Mouse (Mus musculus): ENCODE data around the gene Masp1. TPM values are rescaled to one million over a fixed set of nuclear protein-coding genes. Genes with fewer than 3 reads are reported as not detected.

Gene Masp1
- polyA plus RNA-seq, 2 experiments, result 7.2 to 9.5 TPM

DNA sequence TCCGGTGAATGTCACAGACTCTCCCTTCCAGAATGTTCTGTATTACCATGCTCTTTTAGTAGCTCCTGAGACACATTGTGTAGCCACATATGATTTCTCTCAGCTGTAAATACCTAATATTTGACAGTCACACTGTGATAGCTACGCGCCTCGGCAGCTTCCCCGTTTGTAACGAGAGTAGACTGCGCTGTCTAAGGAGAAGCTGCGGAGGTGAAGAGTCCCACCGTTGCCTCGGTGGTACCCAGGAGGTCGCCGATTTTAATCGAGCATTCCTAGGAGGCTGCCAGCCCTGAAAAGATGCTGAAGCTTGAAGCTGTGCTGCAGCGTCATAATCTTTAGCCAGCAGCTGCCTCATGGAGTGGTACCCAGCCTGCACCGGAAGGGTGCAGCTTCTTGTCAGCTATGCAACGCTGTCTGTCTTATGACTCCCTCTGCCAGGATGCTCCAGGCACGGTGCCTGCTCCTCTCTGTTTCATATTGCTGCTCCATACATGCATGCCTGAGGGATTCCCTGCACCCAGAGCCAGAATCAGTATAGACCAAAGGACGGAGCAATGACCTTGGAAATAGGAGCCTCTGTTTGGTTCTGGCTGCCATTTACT, 30.5 kb upstream of the Masp1 start:
- no peak overlapping the region for H3K9ac ChIP-seq (ENCODE audit: low read depth, low read length, severe bottlenecking)
- ATAC-seq (ENCODE audit: low FRiP score, low read depth) (no peak), DNase-seq (ENCODE audit: low spot score) (no peak)
- TF ChIP-seq POLR2A (IDR thresholded peaks at IDR 0.05; ENCODE audit: borderline replicate concordance, extremely low read depth, insufficient read depth, insufficient read length), result no peak
- no peak overlapping the region for H3K4me2 ChIP-seq (replicated peaks; ENCODE audit: low read depth, low read length, severe bottlenecking)
- H3K4me3 ChIP-seq (replicated peaks; ENCODE audit: low read length), result no peak overlapping the region
- H3K9me3 ChIP-seq (ENCODE audit: control insufficient read depth, low read length), result no peaks in the 10 kb centered on the region
- H3K27ac ChIP-seq (replicated peaks; ENCODE audit: low read depth, low read length), result no peak overlapping the region
- WGBS, result 89% methylated on average over 18 of the region's 18 CpGs
- H3K36me3 ChIP-seq (ENCODE audit: control insufficient read depth, insufficient read depth, low read length), result no peaks in the 10 kb centered on the region
- no peaks in the 10 kb centered on the region; the same call in 1 of the 2 replicates for H3K4me1 ChIP-seq (ENCODE audit: control insufficient read depth, insufficient read depth, low read length)
- H3K27me3 ChIP-seq (ENCODE audit: control insufficient read depth, insufficient read depth, low read length), result no peaks in the 10 kb centered on the region

DNA sequence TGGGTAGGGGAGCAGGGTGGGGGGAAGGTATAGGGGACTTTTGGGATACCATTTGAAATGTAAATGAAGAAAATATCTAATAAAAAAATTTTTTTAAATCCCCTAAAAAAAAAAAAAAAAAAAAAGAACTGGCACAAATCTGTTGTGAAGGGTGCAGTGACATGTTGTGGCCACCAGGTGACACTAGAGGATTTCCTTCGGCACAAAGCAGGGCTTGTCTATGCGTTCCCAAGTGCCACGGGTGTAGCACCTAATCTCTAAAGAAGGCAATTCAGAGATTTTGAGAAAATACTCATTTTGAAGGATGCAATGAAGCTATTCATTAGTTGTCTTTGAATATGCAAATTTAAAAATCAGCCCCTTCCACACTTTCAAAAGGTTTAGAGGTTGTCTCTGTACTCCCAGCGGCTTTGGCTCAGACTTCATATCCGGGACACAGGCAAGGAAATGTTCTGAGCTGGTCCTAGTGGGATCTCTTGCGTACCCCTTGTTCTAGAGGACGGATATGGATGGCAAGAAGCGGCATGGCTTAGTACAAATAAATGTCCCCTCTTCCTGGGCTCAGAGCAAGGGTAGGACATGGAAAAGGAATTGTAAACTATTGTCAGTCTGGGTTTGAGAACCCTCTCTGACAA, 29.8 kb upstream of the Masp1 start:
- Histone ChIP-seq H3K27me3 (ENCODE audit: control insufficient read depth, insufficient read depth, low read length) (no peaks in the 10 kb centered on the region), H3K4me3 (replicated peaks; ENCODE audit: low read length) (no peak overlapping the region), H3K27ac (replicated peaks; ENCODE audit: low read depth, low read length) (no peak overlapping the region), H3K9ac (ENCODE audit: low read depth, low read length, severe bottlenecking) (no peak overlapping the region), H3K4me1 (ENCODE audit: control insufficient read depth, insufficient read depth, low read length) (no peaks in the 10 kb centered on the region; the same call in 1 of the 2 replicates), H3K36me3 (ENCODE audit: control insufficient read depth, insufficient read depth, low read length) (no peaks in the 10 kb centered on the region), H3K9me3 (ENCODE audit: control insufficient read depth, low read length) (no peaks in the 10 kb centered on the region), H3K4me2 (replicated peaks; ENCODE audit: low read depth, low read length, severe bottlenecking) (no peak overlapping the region)
- peak; percentile 66 for DNase-seq (ENCODE audit: low spot score)
- WGBS, result 48% methylated on average over 8 of the region's 8 CpGs
- peak; percentile 74; the same call in 1 of the 2 replicates for ATAC-seq (ENCODE audit: low FRiP score, low read depth)
- TF ChIP-seq POLR2A (IDR thresholded peaks at IDR 0.05; ENCODE audit: borderline replicate concordance, extremely low read depth, insufficient read depth, insufficient read length), result no peak

DNA sequence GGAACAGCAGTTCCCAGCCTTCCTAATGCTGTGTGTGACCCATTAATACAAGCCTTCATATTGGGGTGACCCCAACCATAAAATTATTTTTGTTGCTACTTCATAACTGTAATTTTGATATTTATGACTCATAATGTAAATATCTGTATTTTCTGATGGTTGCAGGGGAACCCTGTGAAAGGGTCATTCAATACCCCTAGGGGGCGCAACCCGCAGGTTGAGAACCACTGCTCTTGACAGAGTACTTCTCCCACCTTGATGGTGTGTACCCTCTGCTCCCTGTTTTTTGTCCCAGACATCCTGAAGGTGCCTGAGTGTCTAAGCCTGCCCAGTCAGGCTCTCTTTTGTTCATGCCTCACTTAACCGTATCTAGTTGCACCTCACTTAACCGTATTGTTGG, 27.2 kb upstream of the Masp1 start:
- Histone ChIP-seq H3K9me3 (ENCODE audit: control insufficient read depth, low read length) (no peaks in the 10 kb centered on the region), H3K36me3 (ENCODE audit: control insufficient read depth, insufficient read depth, low read length) (no peaks in the 10 kb centered on the region), H3K9ac (ENCODE audit: low read depth, low read length, severe bottlenecking) (no peak overlapping the region), H3K4me3 (replicated peaks; ENCODE audit: low read length) (no peak overlapping the region), H3K27me3 (ENCODE audit: control insufficient read depth, insufficient read depth, low read length) (no peaks in the 10 kb centered on the region), H3K4me2 (replicated peaks; ENCODE audit: low read depth, low read length, severe bottlenecking) (no peak overlapping the region), H3K4me1 (ENCODE audit: control insufficient read depth, insufficient read depth, low read length) (no peaks in the 10 kb centered on the region; the same call in none of the 2 replicates), H3K27ac (replicated peaks; ENCODE audit: low read depth, low read length) (no peak overlapping the region)
- ATAC-seq (ENCODE audit: low FRiP score, low read depth) (no peak), DNase-seq (ENCODE audit: low spot score) (no peak)
- 90% methylated on average over 4 of the region's 4 CpGs for WGBS
- no peak for TF ChIP-seq POLR2A (IDR thresholded peaks at IDR 0.05; ENCODE audit: borderline replicate concordance, extremely low read depth, insufficient read depth, insufficient read length)

DNA sequence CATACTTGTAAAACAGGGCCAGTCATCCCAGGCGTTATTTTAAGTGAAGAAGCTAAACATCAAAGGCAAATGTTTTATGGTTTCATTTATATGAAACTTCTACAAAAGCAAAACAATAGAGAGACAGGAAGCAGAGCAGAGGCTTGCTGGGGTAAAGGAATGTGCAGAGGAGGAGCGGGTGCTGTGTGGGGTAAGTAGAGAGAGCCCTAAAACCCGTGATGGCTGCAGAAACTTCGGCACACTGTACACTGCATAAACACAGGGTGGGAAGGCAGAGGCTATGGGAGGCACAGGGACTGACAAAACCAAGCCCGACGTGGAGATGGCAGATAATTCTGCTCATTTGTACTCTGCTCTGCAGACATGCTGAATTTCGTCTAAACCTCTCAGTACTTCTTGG, 23.7 kb upstream of the Masp1 start:
- no peak overlapping the region for H3K4me3 ChIP-seq (replicated peaks; ENCODE audit: low read length)
- no peaks in the 10 kb centered on the region for H3K27me3 ChIP-seq (ENCODE audit: control insufficient read depth, insufficient read depth, low read length)
- no peak for DNase-seq (ENCODE audit: low spot score)
- no peak overlapping the region for H3K4me2 ChIP-seq (replicated peaks; ENCODE audit: low read depth, low read length, severe bottlenecking)
- no peak for TF ChIP-seq POLR2A (IDR thresholded peaks at IDR 0.05; ENCODE audit: borderline replicate concordance, extremely low read depth, insufficient read depth, insufficient read length)
- 34% methylated on average over 7 of the region's 7 CpGs for WGBS
- no peak overlapping the region for H3K27ac ChIP-seq (replicated peaks; ENCODE audit: low read depth, low read length)
- H3K36me3 ChIP-seq (ENCODE audit: control insufficient read depth, insufficient read depth, low read length), result no peaks in the 10 kb centered on the region
- H3K4me1 ChIP-seq (ENCODE audit: control insufficient read depth, insufficient read depth, low read length), result peaks cover 4% of the 10 kb centered on the region
- no peaks in the 10 kb centered on the region for H3K9me3 ChIP-seq (ENCODE audit: control insufficient read depth, low read length)
- H3K9ac ChIP-seq (ENCODE audit: low read depth, low read length, severe bottlenecking), result no peak overlapping the region
- ATAC-seq (ENCODE audit: low FRiP score, low read depth), result no peak

DNA sequence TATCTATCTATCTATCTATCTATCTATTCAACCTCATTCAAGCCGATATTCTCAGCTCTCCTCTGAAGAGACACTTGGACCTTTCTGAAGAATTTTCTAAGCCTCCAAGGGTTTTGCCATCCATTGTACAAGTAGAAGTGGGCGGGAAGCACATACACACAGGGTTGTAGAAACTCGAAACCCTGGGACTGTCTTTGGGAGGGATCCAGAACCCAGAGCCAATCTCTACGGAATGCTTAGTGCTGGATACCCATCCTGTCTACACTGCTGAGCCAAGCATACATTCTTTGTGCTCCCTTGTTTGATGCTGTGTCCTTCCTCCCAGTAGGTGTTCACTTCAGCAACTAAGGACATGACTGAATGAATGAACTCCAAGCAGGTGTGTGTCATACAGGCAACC, 22.3 kb upstream of the Masp1 start:
- Histone ChIP-seq H3K27ac (replicated peaks; ENCODE audit: low read depth, low read length) (no peak overlapping the region), H3K9me3 (ENCODE audit: control insufficient read depth, low read length) (no peaks in the 10 kb centered on the region), H3K4me1 (ENCODE audit: control insufficient read depth, insufficient read depth, low read length) (peaks cover 4% of the 10 kb centered on the region), H3K4me3 (replicated peaks; ENCODE audit: low read length) (no peak overlapping the region), H3K9ac (ENCODE audit: low read depth, low read length, severe bottlenecking) (no peak overlapping the region), H3K4me2 (replicated peaks; ENCODE audit: low read depth, low read length, severe bottlenecking) (no peak overlapping the region), H3K36me3 (ENCODE audit: control insufficient read depth, insufficient read depth, low read length) (no peaks in the 10 kb centered on the region), H3K27me3 (ENCODE audit: control insufficient read depth, insufficient read depth, low read length) (no peaks in the 10 kb centered on the region)
- WGBS, result 75% methylated on average over 4 of the region's 4 CpGs
- ATAC-seq (ENCODE audit: low FRiP score, low read depth) (no peak), DNase-seq (ENCODE audit: low spot score) (no peak)
- no peak for TF ChIP-seq POLR2A (IDR thresholded peaks at IDR 0.05; ENCODE audit: borderline replicate concordance, extremely low read depth, insufficient read depth, insufficient read length)
